Mouse (Mus musculus) forebrain, embryonic 10.5 days (tissue): ENCODE data around the gene Tbc1d22b. TPM values are rescaled to one million over a fixed set of nuclear protein-coding genes. Genes with fewer than 3 reads are reported as not detected.
A peak's percentile ranks its signal among the peaks of the same experiment; 100 is the strongest.
"Not testable (repeated sequence)": the region's sequence is repeated elsewhere in the genome, so short reads cannot be mapped to it uniquely, and the experiment has no call there.

Experiments used
- DNase-seq: peaks from one replicate; pipeline ENCODE4 v3.0.0-alpha.2; 2017; ENCODE audit warnings: low spot score; ENCODE audit errors: extremely low spot score
- H3K27ac ChIP-seq: fragments of 300-500 bp; sonication (generic); 2 replicates; pipeline ENCODE4 v1.5.1; 2016; ENCODE audit warnings: mild to moderate bottlenecking
- H3K27me3 ChIP-seq: fragments of 300-500 bp; sonication (generic); 2 replicates; pipeline ENCODE4 v1.6.1; 2016; ENCODE audit warnings: mild to moderate bottlenecking; ENCODE audit not compliant: poor library complexity, severe bottlenecking
- H3K36me3 ChIP-seq: fragments of 300-500 bp; sonication (generic); replicated peaks from 2 replicates; pipeline ENCODE4 v1.6.1; 2016; ENCODE audit warnings: mild to moderate bottlenecking, moderate library complexity
- H3K4me1 ChIP-seq: fragments of 300-500 bp; sonication (generic); 2 replicates; pipeline ENCODE4 v1.6.1; 2016
- H3K4me3 ChIP-seq: fragments of 300-500 bp; sonication (generic); 2 replicates; pipeline ENCODE4 v1.5.1; 2016; ENCODE audit warnings: mild to moderate bottlenecking, moderate library complexity
- H3K9me3 ChIP-seq: fragments of 300-500 bp; sonication (generic); 2 replicates; pipeline ENCODE4 v1.6.1; 2016; ENCODE audit warnings: mild to moderate bottlenecking, moderate library complexity
- WGBS: fragments of 180-500 bp; shearing (Covaris S2); methylation state at CpG from one replicate; pipeline ENCODE4 v1.1.7; 2016; 5-methylcytosine and 5-hydroxymethylcytosine counted together
- polyA plus RNA-seq: library from polyadenylated mRNA; unstranded; fragments of >200 nt; fragmentation: Nextera tagmentation; extraction: Ambion mirVana; gene quantifications from 2 replicates; pipeline ENCODE4 v1.2.1, GENCODE M21; 2016

The Tbc1d22b gene
- polyA plus RNA-seq, 1 experiment from 2014 or later = 18.3 TPM

- WGBS = 81% methylated on average over 5 of the region's 5 CpGs
- no peak for DNase-seq
- Histone ChIP-seq H3K27ac (no peak overlapping the region), H3K4me3 (no peak overlapping the region), H3K27me3 (no peaks in the 10 kb centered on the region), H3K36me3 (peaks cover 71% of the 10 kb centered on the region), H3K9me3 (no peaks in the 10 kb centered on the region), H3K4me1 (peaks cover 15% of the 10 kb centered on the region)
These were observed 34.7 kb downstream of the Tbc1d22b start for GRCm38 (mm10) chr17:29584306-29584705.

DNA sequence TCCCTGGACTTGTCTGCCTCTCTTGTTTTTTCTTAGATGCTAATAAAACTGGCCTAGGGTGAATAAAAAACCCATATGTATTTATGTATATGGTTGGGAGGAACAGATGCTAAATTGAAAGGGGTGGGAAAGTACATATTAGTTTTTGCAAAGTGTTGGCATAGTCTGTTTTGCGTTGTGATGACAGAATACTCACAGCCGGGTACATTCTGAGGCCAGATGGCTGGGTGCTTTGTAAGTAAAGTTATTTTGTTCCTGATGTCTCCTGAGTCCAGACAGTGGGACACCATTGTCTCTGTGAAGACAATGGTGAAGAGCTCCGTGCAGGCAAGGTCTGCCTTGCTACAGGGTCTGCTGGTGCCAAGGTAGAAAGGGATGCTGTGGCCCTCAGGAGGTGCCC, 35.2 kb downstream of the Tbc1d22b start:
- peaks cover 67% of the 10 kb centered on the region for H3K36me3 ChIP-seq

GRCm38 (mm10) chr17:29585446-29585845, 35.9 kb downstream of the Tbc1d22b start:
- H3K36me3 ChIP-seq = peaks cover 60% of the 10 kb centered on the region
- peaks cover 23% of the 10 kb centered on the region for H3K4me1 ChIP-seq
- no peaks in the 10 kb centered on the region for H3K9me3 ChIP-seq
- 86% methylated on average over 6 of the region's 6 CpGs for WGBS
- H3K27ac ChIP-seq = peak overlapping the region; percentile 30; the same call in 1 of the 2 replicates
- DNase-seq = no peak
- H3K4me3 ChIP-seq = no peak overlapping the region
- no peaks in the 10 kb centered on the region for H3K27me3 ChIP-seq

More for the DNA sequence above, 35.2 kb downstream of the Tbc1d22b start:
- DNase-seq = no peak
- no peaks in the 10 kb centered on the region for H3K27me3 ChIP-seq
- H3K4me3 ChIP-seq = no peak overlapping the region
- H3K4me1 ChIP-seq = peaks cover 19% of the 10 kb centered on the region
- no peak overlapping the region for H3K27ac ChIP-seq
- 80% methylated on average over 3 of the region's 3 CpGs for WGBS
- no peaks in the 10 kb centered on the region for H3K9me3 ChIP-seq

DNA sequence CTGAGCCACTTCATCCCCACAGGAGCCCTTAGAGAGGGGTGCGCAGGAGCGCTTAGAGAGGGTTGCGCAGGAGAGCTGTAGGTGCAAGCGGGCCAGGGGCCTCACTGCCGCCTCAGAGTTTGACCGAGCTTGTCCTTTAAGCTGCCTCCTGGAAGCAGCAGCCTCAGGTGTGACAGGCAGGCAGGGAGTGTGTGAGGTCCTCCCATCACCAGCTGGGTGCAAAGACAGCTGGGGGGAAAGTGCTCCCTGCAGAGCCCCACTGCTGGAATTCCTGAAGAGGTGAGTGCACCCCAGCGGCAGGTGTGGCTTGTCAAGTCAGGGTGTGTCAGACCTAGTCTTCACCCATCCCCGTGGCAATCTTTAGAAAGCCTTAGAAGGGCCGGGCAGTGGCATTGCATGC, 37.3 kb downstream of the Tbc1d22b start:
- peaks cover 50% of the 10 kb centered on the region for H3K36me3 ChIP-seq
- H3K27ac ChIP-seq = no peak overlapping the region
- peaks cover 23% of the 10 kb centered on the region for H3K4me1 ChIP-seq
- no peak for DNase-seq
- no peak overlapping the region for H3K4me3 ChIP-seq
- H3K9me3 ChIP-seq = no peaks in the 10 kb centered on the region
- H3K27me3 ChIP-seq = no peaks in the 10 kb centered on the region
- 89% methylated on average over 9 of the region's 9 CpGs for WGBS

DNA sequence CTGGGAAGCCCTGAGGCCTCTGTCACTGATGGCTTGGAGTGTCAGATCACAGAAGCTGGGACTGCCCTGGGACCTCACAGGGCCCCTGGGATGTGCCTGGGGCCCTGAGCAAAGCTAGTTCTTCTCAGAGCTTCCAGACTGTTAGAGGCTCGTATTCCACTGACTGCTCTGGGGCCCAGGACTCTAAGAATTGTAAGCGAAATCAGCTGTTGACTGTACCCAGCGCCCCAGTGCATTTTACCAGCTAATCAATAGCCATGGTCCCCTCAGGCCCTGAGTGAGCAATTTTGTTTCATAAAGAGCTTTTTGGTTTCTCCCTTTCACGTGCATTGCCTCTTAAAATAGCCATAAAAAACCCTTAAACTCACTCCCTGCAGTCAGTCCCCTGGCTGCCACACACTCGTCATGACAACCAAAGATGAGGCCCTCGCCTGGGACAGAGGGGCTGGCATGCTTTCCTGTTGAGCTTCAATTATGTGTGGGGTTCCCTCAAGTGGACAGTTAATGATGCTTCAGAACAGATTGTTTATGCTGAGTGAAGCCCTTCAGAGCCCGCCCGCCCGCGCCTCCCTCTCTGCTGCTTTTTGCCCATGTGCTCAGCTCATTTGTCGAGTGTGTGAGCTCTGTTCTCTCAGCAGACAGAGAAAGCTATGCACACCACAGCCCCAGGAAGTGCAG, 39.8 kb downstream of the Tbc1d22b start:
- Histone ChIP-seq H3K27me3 (no peaks in the 10 kb centered on the region), H3K4me3 (no peak overlapping the region), H3K4me1 (peaks cover 16% of the 10 kb centered on the region), H3K9me3 (no peaks in the 10 kb centered on the region), H3K27ac (peak overlapping the region; percentile 71), H3K36me3 (peaks cover 44% of the 10 kb centered on the region)
- peak; percentile 19 for DNase-seq
- 66% methylated on average over 11 of the region's 11 CpGs for WGBS

- H3K9me3 ChIP-seq = no peaks in the 10 kb centered on the region
- no peaks in the 10 kb centered on the region for H3K27me3 ChIP-seq
- peak overlapping the region; percentile 61 for H3K27ac ChIP-seq
- peaks cover 22% of the 10 kb centered on the region for H3K4me1 ChIP-seq
- WGBS = 89% methylated on average over 15 of the region's 15 CpGs
- no peak overlapping the region for H3K4me3 ChIP-seq
- no peak for DNase-seq
- H3K36me3 ChIP-seq = peaks cover 76% of the 10 kb centered on the region
These were observed 46.5 kb downstream of the Tbc1d22b start for GRCm38 (mm10) chr17:29595891-29596770.

DNA sequence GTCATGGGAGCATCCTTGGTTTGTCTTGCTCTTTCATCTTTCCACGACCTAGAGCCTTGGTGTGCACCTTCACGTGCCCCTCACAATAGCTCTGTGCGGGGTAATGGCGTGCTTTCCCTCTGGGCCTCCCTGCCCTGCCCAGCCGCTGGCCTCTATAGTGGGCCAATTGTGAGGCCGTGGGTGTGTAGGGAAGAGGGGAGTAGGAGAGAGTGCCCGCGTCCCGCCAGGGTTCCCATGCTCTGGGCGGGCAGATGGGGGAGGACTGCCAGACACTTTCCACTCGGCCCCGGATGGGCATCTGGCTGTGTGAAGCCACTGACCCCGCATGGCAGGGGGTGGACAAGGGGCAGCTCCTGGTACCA, 47.2 kb downstream of the Tbc1d22b start:
- 88% methylated on average over 13 of the region's 13 CpGs for WGBS
- H3K9me3 ChIP-seq = no peaks in the 10 kb centered on the region
- H3K4me1 ChIP-seq = peaks cover 22% of the 10 kb centered on the region
- peaks cover 79% of the 10 kb centered on the region for H3K36me3 ChIP-seq
- DNase-seq = no peak
- no peak overlapping the region for H3K4me3 ChIP-seq
- no peaks in the 10 kb centered on the region for H3K27me3 ChIP-seq
- H3K27ac ChIP-seq = peak overlapping the region; percentile 61

- no peak for DNase-seq
- WGBS = 93% methylated on average over 14 of the region's 14 CpGs
- H3K36me3 ChIP-seq = peaks cover 92% of the 10 kb centered on the region
These were observed 49.5 kb downstream of the Tbc1d22b start for GRCm38 (mm10) chr17:29599051-29599450.

DNA sequence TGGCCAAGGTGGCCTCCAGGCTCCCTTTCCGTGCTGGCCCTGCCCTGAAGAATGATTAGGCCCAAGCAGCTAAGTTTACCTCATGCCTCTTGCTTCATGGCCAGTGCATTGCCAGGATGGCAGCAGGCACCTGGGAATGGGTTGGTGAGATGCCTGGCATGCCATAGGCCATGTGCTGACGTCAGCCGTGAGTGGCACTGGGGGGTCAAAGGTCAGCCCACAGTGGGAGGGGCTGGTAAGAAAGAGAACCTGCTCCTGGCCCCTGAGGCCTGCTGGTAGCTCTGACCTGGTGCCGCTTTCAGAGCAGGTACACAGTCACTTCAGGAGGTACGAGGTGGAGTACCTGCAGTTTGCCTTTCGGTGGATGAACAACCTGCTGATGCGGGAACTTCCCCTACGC, 50.0 kb downstream of the Tbc1d22b start:
- Histone ChIP-seq H3K4me1 (peaks cover 22% of the 10 kb centered on the region), H3K27me3 (no peaks in the 10 kb centered on the region), H3K36me3 (peaks cover 92% of the 10 kb centered on the region), H3K27ac (no peak overlapping the region), H3K9me3 (0 out of 2 replicates have a peak, but pooled peaks cover 4% of the 10 kb centered on the region), H3K4me3 (no peak overlapping the region)
- WGBS = 84% methylated on average over 8 of the region's 8 CpGs
- no peak for DNase-seq

More at GRCm38 (mm10) chr17:29599051-29599450, 49.5 kb downstream of the Tbc1d22b start:
- H3K9me3 ChIP-seq = 0 out of 2 replicates have a peak, but pooled peaks cover 4% of the 10 kb centered on the region
- no peaks in the 10 kb centered on the region for H3K27me3 ChIP-seq
- H3K27ac ChIP-seq = no peak overlapping the region
- peaks cover 22% of the 10 kb centered on the region for H3K4me1 ChIP-seq
- H3K4me3 ChIP-seq = no peak overlapping the region

DNA sequence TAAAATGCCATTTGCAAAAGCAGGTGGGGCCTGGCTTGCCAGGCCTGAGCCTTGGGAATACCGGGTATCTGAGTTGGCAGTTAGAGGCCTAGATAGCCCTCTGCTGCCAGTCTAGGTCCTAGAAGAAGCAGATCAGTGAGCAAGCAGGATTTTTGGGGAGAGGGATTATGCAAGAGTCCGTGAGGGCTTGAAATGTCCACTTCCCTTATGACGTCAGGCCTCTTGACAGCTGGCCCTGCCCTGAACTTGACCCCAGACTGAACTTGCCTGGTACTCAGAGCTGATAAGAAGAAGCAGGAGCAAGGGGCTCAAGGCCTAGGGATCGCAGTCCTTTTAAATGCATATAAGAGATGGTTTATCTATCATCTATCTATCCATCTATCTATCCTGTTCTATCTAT, 51.8 kb downstream of the Tbc1d22b start:
- H3K27me3 ChIP-seq = no peaks in the 10 kb centered on the region
- peaks cover 91% of the 10 kb centered on the region for H3K36me3 ChIP-seq
- peaks cover 18% of the 10 kb centered on the region for H3K4me1 ChIP-seq
- H3K9me3 ChIP-seq = 0 out of 2 replicates have a peak, but pooled peaks cover 4% of the 10 kb centered on the region
- WGBS = 83% methylated on average over 4 of the region's 4 CpGs
- DNase-seq = no peak
- no peak overlapping the region for H3K27ac ChIP-seq
- no peak overlapping the region for H3K4me3 ChIP-seq

GRCm38 (mm10) chr17:29603283-29603682, 53.7 kb downstream of the Tbc1d22b start:
- WGBS = 29% methylated on average over 6 of the region's 6 CpGs
- Histone ChIP-seq H3K4me1 (peaks cover 6% of the 10 kb centered on the region; the same call in 1 of the 2 replicates), H3K9me3 (0 out of 2 replicates have a peak, but pooled peaks cover 4% of the 10 kb centered on the region), H3K27ac (no peak overlapping the region), H3K27me3 (no peaks in the 10 kb centered on the region), H3K4me3 (no peak overlapping the region), H3K36me3 (peaks cover 88% of the 10 kb centered on the region)
- DNase-seq = peak; percentile 75

DNA sequence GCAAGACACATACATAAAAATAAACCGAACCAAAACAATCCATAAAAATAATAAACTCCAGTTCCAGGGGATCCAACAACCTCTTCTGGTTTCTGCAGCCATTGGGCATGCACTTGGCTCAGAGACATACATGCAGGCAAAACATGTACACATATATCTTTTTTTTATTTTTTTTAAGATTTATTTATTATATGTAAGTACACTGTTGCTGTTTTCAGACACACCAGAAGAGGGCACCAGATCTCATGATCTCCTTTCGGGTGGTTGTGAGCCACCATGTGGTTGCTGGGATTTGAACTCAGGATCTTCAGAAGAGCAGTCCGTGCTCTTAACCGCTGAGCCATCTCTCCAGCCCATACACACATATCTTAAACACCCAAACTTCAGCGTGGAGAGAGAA, 63.9 kb downstream of the Tbc1d22b start:
- not testable (repeated sequence) for H3K9me3 ChIP-seq, DNase-seq, H3K4me3 ChIP-seq, H3K27ac ChIP-seq, H3K27me3 ChIP-seq
- 89% methylated on average over 5 of the region's 5 CpGs for WGBS
- Histone ChIP-seq H3K36me3 (peaks cover 22% of the 10 kb centered on the region), H3K4me1 (peaks cover 36% of the 10 kb centered on the region)
